15 mouse cellular contexts compared by ENCODE assay signal in the genomic region with DNA sequence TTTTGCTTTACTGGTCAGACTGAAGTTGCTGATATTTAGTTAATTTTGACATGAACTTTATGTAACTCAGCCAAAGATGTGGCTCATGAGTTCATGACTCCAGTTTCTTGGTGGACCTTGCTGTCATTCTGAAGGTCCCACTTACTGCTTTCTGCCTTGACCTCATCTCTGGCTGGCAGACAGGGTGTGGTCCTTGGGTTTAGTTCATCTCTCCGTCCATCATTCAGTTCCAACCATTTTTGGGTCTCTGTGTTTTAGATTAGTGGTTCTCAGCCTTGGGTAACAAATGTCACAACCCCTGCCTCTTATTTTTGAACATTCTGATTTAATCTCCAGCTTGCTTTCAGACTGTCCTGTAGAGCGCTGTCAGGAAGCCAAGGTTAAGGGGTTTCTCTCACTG. TPM values are rescaled to one million over a fixed set of nuclear protein-coding genes. Genes with fewer than 3 reads are reported as not detected.
"Had no signal": no experiment of that assay in that cellular context is flagged by ENCODE, and none has a peak within 500 bp of the region (broad histone marks: within the 10 kb centered on the region; RNA-seq: fewer than 3 reads in every experiment).

No protein-coding gene starts in this region.

- DNase-seq: lung, adult 2 months; lung, postnatal 14 days; lung, postnatal 36 days; retina, postnatal 1 day; right cerebral cortex, adult 18-20 months; right cerebral cortex, postnatal 25 days; right cerebral cortex, postnatal 4 days; spleen, adult 18-20 months; thymus, adult 18-20 months; thymus, postnatal 14 days; thymus, postnatal 36 days had no signal

RNA-seq across cellular contexts. Expression of gene Asgr2, which starts 7.4 kb away (rescaled TPM):
- total RNA-seq: midbrain, postnatal 0 days; neutrophil, adult 5-6 weeks had no signal

RNA-seq across cellular contexts. Expression of gene Mgl2, which starts 30.3 kb away (rescaled TPM):
- total RNA-seq: neutrophil, adult 5-6 weeks had no signal

RNA-seq across cellular contexts. Expression of gene Asgr1, which starts 45.9 kb away (rescaled TPM):
- total RNA-seq: megakaryocyte progenitor cell, adult 5-6 weeks; monocyte, adult 5-6 weeks; neutrophil, adult 5-6 weeks had no signal
